Mouse (Mus musculus) lung, postnatal 0 days (tissue): ENCODE data around the gene Tfip11. TPM values are rescaled to one million over a fixed set of nuclear protein-coding genes. Genes with fewer than 3 reads are reported as not detected.

Experiments
- ATAC-seq: fragments of 200-750 bp; cut with Nextera tagmentation; 2 replicates; pipeline ENCODE4 v1.8.0; 2017; ENCODE audit warnings: moderate library complexity
- DNase-seq: peaks from one replicate; pipeline ENCODE4 v3.0.0-alpha.2; 2016; ENCODE audit warnings: low spot score
- H3K27ac ChIP-seq: fragments of 300-500 bp; sonication (generic); 2 replicates; pipeline ENCODE4 v1.5.1; 2014; ENCODE audit warnings: antibody characterized with exemption, mild to moderate bottlenecking, low read length, mixed read lengths
- H3K27me3 ChIP-seq: fragments of 300-500 bp; sonication (generic); replicated peaks from 2 replicates; pipeline ENCODE4 v1.6.1; 2014; ENCODE audit warnings: low read length, mixed read lengths; ENCODE audit not compliant: insufficient read depth
- H3K36me3 ChIP-seq: fragments of 300-500 bp; sonication (generic); 2 replicates; pipeline ENCODE4 v1.6.1; 2014; ENCODE audit warnings: low read length, mixed read lengths; ENCODE audit not compliant: insufficient read depth
- H3K4me1 ChIP-seq: fragments of 300-500 bp; sonication (generic); 2 replicates; pipeline ENCODE4 v1.6.1; 2014; ENCODE audit warnings: antibody characterized with exemption, low read depth, low read length, mixed read lengths; ENCODE audit not compliant: insufficient read depth
- H3K4me2 ChIP-seq: fragments of 300-500 bp; sonication (generic); replicated peaks from 2 replicates; pipeline ENCODE4 v1.6.1; 2014; ENCODE audit warnings: low read depth, mild to moderate bottlenecking, low read length, moderate library complexity, mixed read lengths
- H3K4me3 ChIP-seq: fragments of 300-500 bp; sonication (generic); 2 replicates; pipeline ENCODE4 v1.5.1; 2014; ENCODE audit warnings: low read depth, low read length
- H3K9ac ChIP-seq: fragments of 300-500 bp; sonication (generic); replicated peaks from 2 replicates; pipeline ENCODE4 v1.6.1; 2014; ENCODE audit warnings: low read depth, mild to moderate bottlenecking
- H3K9me3 ChIP-seq: fragments of 300-500 bp; sonication (generic); 2 replicates; pipeline ENCODE4 v1.6.1; 2016; ENCODE audit warnings: low read length, mixed read lengths
- CTCF ChIP-seq: IDR thresholded peaks from 2 replicates; pipeline ENCODE4 v1.5.1; 2016; ENCODE audit warnings: antibody characterized with exemption, mild to moderate bottlenecking
- EP300 ChIP-seq: IDR thresholded peaks from 2 replicates; pipeline ENCODE4 v1.6.1; 2016; ENCODE audit warnings: antibody characterized with exemption, mild to moderate bottlenecking, control low read depth
- WGBS: fragments of 180-500 bp; shearing (Covaris S2); extraction: QIAGEN DNeasy Blood & Tissue Kit; methylation state at CpG from one replicate; pipeline ENCODE4 v1.1.7; 2014; 5-methylcytosine and 5-hydroxymethylcytosine counted together
- polyA plus RNA-seq: library from polyadenylated mRNA; unstranded; fragments of >200 nt; fragmentation: Nextera tagmentation; extraction: Ambion mirVana; gene quantifications from 2 replicates; pipeline ENCODE4 v1.2.1, GENCODE M21; 2015

Gene Tfip11
- polyA plus RNA-seq, 1 experiment from 2014 or later, result 16.0 TPM

GRCm38 (mm10) chr5:112339215-112339614 lies 13.1 kb downstream of the Tfip11 start:
- Histone ChIP-seq H3K4me3 (no peak overlapping the region), H3K27ac (no peak overlapping the region), H3K27me3 (no peaks in the 10 kb centered on the region), H3K9ac (no peak overlapping the region), H3K36me3 (peaks cover 30% of the 10 kb centered on the region), H3K9me3 (no peaks in the 10 kb centered on the region), H3K4me2 (no peak overlapping the region), H3K4me1 (0 out of 2 replicates have a peak, but pooled peaks cover 3% of the 10 kb centered on the region)
- TF ChIP-seq CTCF, result peak; percentile 13; the same call in 1 of the 2 replicates
- no peak for TF ChIP-seq EP300
- DNase-seq (peak; percentile 32), ATAC-seq (no peak)
- WGBS, result 70% methylated on average over 7 of the region's 7 CpGs

- H3K27me3 ChIP-seq, result no peaks in the 10 kb centered on the region
- H3K27ac ChIP-seq, result peak within 1 kb of the TSS; percentile 78
- WGBS, result 2% methylated on average over 52 of the region's 64 CpGs
- TF ChIP-seq EP300 (no peak), CTCF (no peak; the same call in 1 of the 2 replicates)
- 0 out of 2 replicates have a peak, but pooled peaks cover 1% of the 10 kb centered on the region for H3K36me3 ChIP-seq
- H3K4me3 ChIP-seq, result peak within 1 kb of the TSS; percentile 87
- H3K9ac ChIP-seq, result peak within 1 kb of the TSS; percentile 76
- DNase-seq, result peak; percentile 80
- peak within 1 kb of the TSS; percentile 65 for H3K4me2 ChIP-seq
- 0 out of 2 replicates have a peak, but pooled peaks cover 3% of the 10 kb centered on the region for H3K4me1 ChIP-seq
- H3K9me3 ChIP-seq, result no peaks in the 10 kb centered on the region
- peak; percentile 86 for ATAC-seq
These were observed 16.5 kb downstream of the Tfip11 start, which contains the start of the genes Srrd and Hps4 for GRCm38 (mm10) chr5:112342463-112343204. TSS of gene Srrd (minus strand) at chr5:112343040. TSS of gene Hps4 (plus strand) at chr5:112343083.

- ATAC-seq (peak; percentile 85), DNase-seq (peak; percentile 69)
- H3K9ac ChIP-seq, result peak overlapping the region; percentile 76
- H3K27ac ChIP-seq, result peak overlapping the region; percentile 78
- H3K27me3 ChIP-seq, result no peaks in the 10 kb centered on the region
- no peaks in the 10 kb centered on the region for H3K9me3 ChIP-seq
- H3K4me1 ChIP-seq, result 0 out of 2 replicates have a peak, but pooled peaks cover 3% of the 10 kb centered on the region
- H3K36me3 ChIP-seq, result no peaks in the 10 kb centered on the region
- 0% methylated on average over 24 of the region's 24 CpGs for WGBS
- H3K4me3 ChIP-seq, result peak overlapping the region; percentile 87
- TF ChIP-seq EP300 (no peak), CTCF (0 out of 2 replicates have a peak, but pooled peaks have one; percentile 7)
- H3K4me2 ChIP-seq, result peak overlapping the region; percentile 65
These were observed 17.0 kb downstream of the Tfip11 start for GRCm38 (mm10) chr5:112343205-112343595.

GRCm38 (mm10) chr5:112344092-112344960 lies 18.2 kb downstream of the Tfip11 start:
- 74% methylated on average over 6 of the region's 6 CpGs for WGBS
- Histone ChIP-seq H3K9me3 (no peaks in the 10 kb centered on the region), H3K9ac (no peak overlapping the region), H3K4me2 (no peak overlapping the region), H3K4me3 (no peak overlapping the region), H3K27ac (no peak overlapping the region), H3K4me1 (0 out of 2 replicates have a peak, but pooled peaks cover 3% of the 10 kb centered on the region), H3K27me3 (no peaks in the 10 kb centered on the region), H3K36me3 (peaks cover under 1% of the 10 kb centered on the region; the same call in 1 of the 2 replicates)
- TF ChIP-seq CTCF, result no peak
- TF ChIP-seq EP300, result no peak
- DNase-seq (no peak), ATAC-seq (no peak)

- ATAC-seq, result no peak
- Histone ChIP-seq H3K27ac (no peak overlapping the region), H3K9ac (no peak overlapping the region), H3K4me3 (no peak overlapping the region), H3K4me2 (no peak overlapping the region), H3K4me1 (0 out of 2 replicates have a peak, but pooled peaks cover 3% of the 10 kb centered on the region), H3K9me3 (no peaks in the 10 kb centered on the region), H3K27me3 (no peaks in the 10 kb centered on the region), H3K36me3 (peaks cover 12% of the 10 kb centered on the region; the same call in 1 of the 2 replicates)
- DNase-seq, result no peak
- TF ChIP-seq EP300, result no peak
- TF ChIP-seq CTCF, result no peak
- 85% methylated on average over 16 of the region's 16 CpGs for WGBS
These were observed 20.2 kb downstream of the Tfip11 start for GRCm38 (mm10) chr5:112346211-112346965.
